Mouse (Mus musculus) heart, postnatal 0 days (tissue): ENCODE data around the gene Habp4.

Experiments used
- CTCF ChIP-seq: IDR thresholded peaks from 2 replicates; pipeline ENCODE4 v1.5.1; 2016; ENCODE audit warnings: antibody characterized with exemption, control low read depth, low read depth
- EP300 ChIP-seq: IDR thresholded peaks from 2 replicates; pipeline ENCODE4 v1.6.1; 2016; ENCODE audit warnings: antibody characterized with exemption, low read depth

- TF ChIP-seq CTCF (no peak), EP300 (no peak)
Observed at GRCm38 (mm10) chr13:64198310-64198709, 36.7 kb downstream of the Habp4 start.
